24 mouse cellular contexts compared by ENCODE assay signal in genomic region chr13:101522597-101522996, GRCm38 (mm10).
"Had no signal": no experiment of that assay in that cellular context is flagged by ENCODE, and none has a peak within 500 bp of the region (broad histone marks: within the 10 kb centered on the region; RNA-seq: fewer than 3 reads in every experiment).

No protein-coding gene starts in this region.

- H3K4me2 ChIP-seq: heart, embryonic 12.5 days; hindbrain, embryonic 13.5 days; hindbrain, embryonic 15.5 days; kidney, embryonic 15.5 days; limb, embryonic 12.5 days; liver, embryonic 11.5 days; liver, embryonic 13.5 days had no signal

- H3K36me3 ChIP-seq: heart, embryonic 10.5 days; heart, embryonic 12.5 days; hindbrain, embryonic 13.5 days; hindbrain, embryonic 15.5 days; kidney, embryonic 15.5 days; limb, embryonic 10.5 days; limb, embryonic 12.5 days; liver, embryonic 13.5 days had no signal

- H3K9me3 ChIP-seq: heart, embryonic 10.5 days; heart, embryonic 12.5 days; hindbrain, embryonic 13.5 days; hindbrain, embryonic 15.5 days; kidney, embryonic 15.5 days; limb, embryonic 10.5 days; limb, embryonic 12.5 days; liver, embryonic 13.5 days had no signal

- H3K4me3 ChIP-seq: gastrocnemius, adult 2 months; heart, embryonic 10.5 days; heart, embryonic 12.5 days; hindbrain, embryonic 13.5 days; hindbrain, embryonic 15.5 days; kidney, embryonic 15.5 days; left cerebral cortex, adult 2 months; limb, embryonic 10.5 days; limb, embryonic 12.5 days; liver, embryonic 13.5 days had no signal

- DNase-seq: gastrocnemius, adult 2 months; gastrocnemius, postnatal 10 days; gastrocnemius, postnatal 25 days; heart, adult 18-20 months; heart, postnatal 14 days; heart, postnatal 36 days; kidney, adult 11 months; kidney, adult 8-10 months; kidney, postnatal 10 days; kidney, postnatal 36 days; layer of hippocampus, adult 9-11 months; liver; liver, embryonic 13.5 days had no signal

- ATAC-seq: hindbrain, postnatal 0 days; intestine, embryonic 16.5 days had no signal

- H3K27me3 ChIP-seq: heart, embryonic 12.5 days; hindbrain, embryonic 13.5 days; hindbrain, embryonic 15.5 days; kidney, embryonic 15.5 days; limb, embryonic 12.5 days; liver, embryonic 13.5 days had no signal

- H3K27ac ChIP-seq: gastrocnemius, adult 2 months; heart, embryonic 10.5 days; hindbrain, embryonic 13.5 days; hindbrain, embryonic 15.5 days; hindbrain, postnatal 0 days; kidney, embryonic 15.5 days; left cerebral cortex, adult 2 months; limb, embryonic 10.5 days; limb, embryonic 12.5 days; liver, embryonic 13.5 days had no signal

- H3K4me1 ChIP-seq: heart, embryonic 10.5 days; heart, embryonic 12.5 days; hindbrain, embryonic 13.5 days; hindbrain, embryonic 15.5 days; kidney, embryonic 15.5 days; limb, embryonic 10.5 days; limb, embryonic 12.5 days; liver, embryonic 13.5 days had no signal

- H3K9ac ChIP-seq: heart, embryonic 12.5 days; hindbrain, embryonic 13.5 days; hindbrain, embryonic 15.5 days; kidney, embryonic 15.5 days; limb, embryonic 12.5 days; liver, embryonic 13.5 days had no signal
